ENCODE assay signal across 16 mouse cellular contexts in the genomic region with DNA sequence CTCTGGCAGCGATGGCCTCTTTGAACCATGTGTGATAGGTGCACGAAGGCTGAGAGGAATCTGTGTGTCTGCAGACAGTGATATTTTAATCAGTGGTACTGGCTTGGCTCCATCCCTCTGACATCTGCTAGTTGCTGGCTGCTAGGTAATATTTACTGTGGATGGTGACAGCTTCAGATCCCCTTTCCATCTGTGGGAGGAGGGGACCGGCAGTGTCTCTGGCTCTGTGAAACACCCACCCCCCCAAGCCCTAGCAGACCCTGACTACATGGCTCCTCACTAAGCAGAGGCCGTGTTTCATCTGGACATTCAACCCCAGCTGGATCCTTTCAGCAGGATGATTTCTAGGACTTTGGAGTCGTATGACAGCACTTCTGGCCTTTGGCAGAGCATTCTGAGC.
DNase-seq lines count a peak whose midpoint lies in the region; ATAC-seq and TF ChIP-seq lines count a peak whose summit lies in the region.
"Had no signal": no experiment of that assay in that cellular context is flagged by ENCODE, and none has a peak within 500 bp of the region (broad histone marks: within the 10 kb centered on the region; RNA-seq: fewer than 3 reads in every experiment).

No protein-coding gene starts in this region.

- no peak overlapping the region for H3K27ac ChIP-seq in layer of hippocampus, adult 2 months
- no peak overlapping the region; the same call in 1 of the 2 replicates for H3K27ac ChIP-seq in forebrain, embryonic 14.5 days (ENCODE audit: low read depth, low read length)
- H3K27ac ChIP-seq: heart, adult 2 months; stomach, postnatal 0 days had no signal

- H3K9me3 ChIP-seq in forebrain, embryonic 14.5 days (replicated peaks; ENCODE audit: control insufficient read depth, low read length), result peaks cover 3% of the 10 kb centered on the region; the same call in 1 of the 2 replicates

- H3K4me2 ChIP-seq in forebrain, embryonic 14.5 days (ENCODE audit: low read length), result no peak overlapping the region

- H3K9ac ChIP-seq in forebrain, embryonic 14.5 days (ENCODE audit: low read length), result no peak overlapping the region

- H3K36me3 ChIP-seq in forebrain, embryonic 14.5 days (ENCODE audit: control insufficient read depth, insufficient read depth, low read length), result no peaks in the 10 kb centered on the region
- H3K36me3 ChIP-seq: G1E had no signal

- DNase-seq in frontal cortex, postnatal 36 days (ENCODE audit: low spot score in 2 of 2), result peak; percentile 3 to 5
- DNase-seq in frontal cortex, postnatal 25 days (ENCODE audit: low spot score in 2 of 2), result no peak
- DNase-seq in layer of hippocampus, adult 2 months (ENCODE audit: low spot score in 2 of 2), result peak; percentile 4 to 17
- DNase-seq in layer of hippocampus, postnatal 36 days, result no peak
- DNase-seq in forebrain, embryonic 14.5 days (ENCODE audit: low spot score), result peak; percentile 81
- peak; percentile 30 to 41 for DNase-seq in layer of hippocampus, postnatal 10 days (ENCODE audit: low spot score in 2 of 2)
- DNase-seq in thymus, postnatal 25 days, result no peak
- DNase-seq: adrenal gland, postnatal 10 days; heart, adult 2 months; heart, postnatal 14 days; kidney, postnatal 36 days; spleen, adult 18-20 months had no signal

- 62% methylated on average over 5 of the region's 5 CpGs for WGBS in forebrain, embryonic 14.5 days

- no peaks in the 10 kb centered on the region for H3K4me1 ChIP-seq in forebrain, embryonic 14.5 days (ENCODE audit: control insufficient read depth, insufficient read depth, low read length)
- H3K4me1 ChIP-seq: megakaryocyte, embryonic 14.5 days had no signal

- no peak overlapping the region for H3K4me3 ChIP-seq in layer of hippocampus, adult 2 months
- no peak overlapping the region for H3K4me3 ChIP-seq in forebrain, embryonic 14.5 days (ENCODE audit: low read depth, low read length)
- H3K4me3 ChIP-seq: heart, adult 2 months; megakaryocyte, embryonic 14.5 days had no signal

- H3K27me3 ChIP-seq in forebrain, embryonic 14.5 days (replicated peaks; ENCODE audit: control insufficient read depth, insufficient read depth, low read length), result no peaks in the 10 kb centered on the region
- H3K27me3 ChIP-seq: megakaryocyte, embryonic 14.5 days had no signal

- TF ChIP-seq CTCF in layer of hippocampus, adult 2 months (conservative IDR thresholded peaks at IDR 0.05), result no peak

- ATAC-seq in forebrain, embryonic 14.5 days, result peak; percentile 72
- ATAC-seq: hindbrain, embryonic 16.5 days had no signal

Comparison
In these comparisons a context has a peak if more than half of its experiments do, and no peak if none do; other contexts are left out.
1. DNase-seq: peak in frontal cortex, postnatal 36 days (2 of 2), layer of hippocampus, adult 2 months (2 of 2), forebrain, embryonic 14.5 days (single experiment) and layer of hippocampus, postnatal 10 days (2 of 2); none in frontal cortex, postnatal 25 days (0 of 2), layer of hippocampus, postnatal 36 days (0 of 2) and thymus, postnatal 25 days (single experiment).